Mouse (Mus musculus) monocyte, adult 2 months (primary cell): ENCODE results near the gene Tars2.

ENCODE experiments used
- DNase-seq, 2 experiments: peaks; one replicate each; pipeline ENCODE4 v3.0.0; 2022; ENCODE audit warnings: low spot score in 2 of 2, low read depth in 1 of 2

The Tars2 gene

DNA sequence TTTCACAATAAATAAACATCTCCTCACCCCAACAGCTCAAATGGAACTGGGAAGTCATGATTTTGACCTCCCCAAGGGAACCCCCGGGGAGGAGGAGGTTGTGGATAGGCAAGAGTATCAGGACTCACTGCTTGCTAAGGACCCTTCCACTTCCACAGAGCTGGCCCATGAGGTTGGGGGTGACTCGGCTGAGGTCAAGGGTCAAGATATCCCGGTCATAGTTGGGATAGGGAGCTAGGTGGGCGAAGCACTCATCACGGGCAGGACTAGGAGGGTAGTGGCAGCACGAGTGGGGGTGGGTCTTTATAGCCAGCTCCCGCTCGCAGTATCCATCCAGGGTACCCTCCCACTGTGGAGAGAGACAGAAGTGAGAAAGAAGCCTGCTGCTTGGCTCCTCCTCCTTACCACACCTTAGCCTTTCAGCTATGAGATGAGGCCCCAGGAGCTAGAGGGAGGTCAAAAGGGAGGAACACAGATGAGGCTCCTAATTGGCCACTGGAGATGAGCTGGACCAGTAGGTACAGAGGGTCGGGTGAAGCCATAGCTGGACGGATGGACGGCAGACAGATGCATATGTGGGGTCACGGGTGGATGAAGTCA is 24.8 kb downstream of the Tars2 start:
- no peak for DNase-seq

DNA sequence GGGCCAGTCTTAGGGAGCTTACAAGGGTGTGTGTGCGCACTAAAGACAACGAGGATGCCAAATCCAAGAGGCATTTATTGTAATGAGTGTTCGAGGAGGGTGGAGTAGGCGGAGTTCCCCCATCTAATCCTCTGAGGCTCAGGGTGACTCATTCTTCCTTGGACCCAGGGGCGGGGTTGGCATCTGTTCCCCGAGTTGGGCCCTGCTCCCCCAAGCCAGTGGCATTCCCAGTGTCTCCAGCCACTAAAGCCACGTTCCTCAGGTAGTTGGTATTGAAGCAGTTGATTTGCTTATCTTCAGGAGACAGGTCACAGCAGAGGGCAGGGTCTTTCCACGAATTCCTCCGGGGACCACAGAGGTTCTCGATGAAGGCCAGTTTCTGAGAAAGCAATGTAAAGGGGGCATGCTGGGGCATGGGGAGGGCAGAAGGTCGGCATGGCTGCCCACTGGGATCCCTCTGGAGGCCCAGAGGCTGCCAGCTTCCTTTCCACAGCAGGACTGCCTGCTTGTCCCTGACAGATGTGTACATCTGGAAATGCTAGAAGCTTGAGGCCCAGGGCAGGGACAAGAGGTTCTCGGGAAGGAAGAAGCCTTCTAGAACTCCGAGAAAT is 25.8 kb downstream of the Tars2 start:
- DNase-seq = no peak

DNA sequence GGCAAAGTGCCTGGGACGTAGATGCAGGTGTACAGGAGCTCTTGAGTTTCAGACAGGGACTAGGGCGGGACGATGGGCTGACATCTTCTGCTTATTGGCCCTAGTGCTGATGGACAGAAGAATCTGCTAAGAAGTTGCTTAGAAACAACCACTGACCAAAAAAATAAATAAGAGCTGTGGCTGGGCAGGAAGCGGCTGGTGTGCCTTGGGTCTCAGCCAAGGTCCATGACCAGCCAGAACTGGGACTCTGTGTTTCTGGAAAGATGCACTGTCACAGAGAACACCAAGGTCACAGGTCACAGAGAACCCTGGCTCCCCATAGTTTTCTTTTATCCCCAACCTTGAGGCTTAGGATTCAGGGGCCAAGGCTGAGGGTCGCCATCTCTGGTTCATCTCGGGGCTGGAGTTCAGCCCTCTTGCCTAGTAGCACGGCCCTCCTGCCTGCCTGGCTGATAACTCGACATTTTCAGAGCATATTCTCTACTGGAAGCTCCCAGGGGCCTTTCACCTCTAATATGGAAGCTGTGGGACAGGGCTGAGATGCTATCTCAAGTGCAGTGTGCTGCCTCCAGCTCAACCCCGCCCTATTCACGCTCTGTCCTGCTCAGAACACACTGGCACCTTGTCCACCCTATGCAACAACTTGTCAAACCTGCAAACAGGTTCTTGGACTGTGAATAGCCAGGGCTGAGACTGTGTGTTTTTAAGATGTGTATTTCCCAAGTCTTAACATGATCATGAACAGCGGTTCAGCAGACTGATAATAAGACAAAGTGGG is 27.1 kb downstream of the Tars2 start:
- no peak for DNase-seq

DNA sequence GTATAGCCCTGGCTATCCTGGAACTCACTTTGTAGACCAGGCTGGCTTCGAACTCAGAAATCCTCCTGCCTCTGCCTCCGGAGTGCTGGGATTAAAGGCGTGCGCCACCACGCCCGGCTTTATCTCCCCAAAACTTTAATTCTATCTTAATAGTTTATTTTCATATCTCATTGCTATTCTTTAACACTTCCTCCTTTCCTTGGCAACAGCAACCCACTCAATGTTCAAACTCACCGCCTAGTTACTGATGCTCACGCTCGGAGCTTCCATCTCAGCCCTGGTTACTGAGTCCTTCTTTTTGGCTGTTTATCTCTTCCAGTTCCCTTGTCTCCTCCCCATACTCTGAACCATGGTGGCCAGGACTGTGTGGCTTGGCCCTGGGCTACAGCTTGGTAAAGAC is 27.7 kb downstream of the Tars2 start:
- DNase-seq = no peak

- DNase-seq = no peak
These were observed 28.2 kb downstream of the Tars2 start for GRCm38 (mm10) chr3:95731802-95732201.

GRCm38 (mm10) chr3:95730431-95730830 is 29.6 kb downstream of the Tars2 start:
- DNase-seq = no peak

DNA sequence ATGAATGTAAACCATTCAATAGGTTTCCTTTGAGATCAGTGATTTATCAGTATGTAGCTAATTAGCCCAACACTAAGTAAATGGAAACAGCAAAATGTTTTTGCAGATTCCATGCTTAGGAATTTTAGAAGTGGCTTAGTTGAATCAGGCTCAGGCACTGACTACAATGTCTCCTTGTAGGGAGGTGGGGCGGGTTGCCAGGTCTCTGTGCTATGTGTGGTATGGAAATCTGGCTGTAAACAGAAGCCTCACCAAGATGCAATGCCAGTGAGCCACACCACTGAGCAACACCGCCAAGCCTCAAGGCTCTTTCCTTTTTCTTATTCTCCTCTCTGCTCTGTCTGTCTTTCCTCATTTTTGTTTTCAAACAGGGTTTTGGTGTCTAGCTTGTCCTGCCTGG is 31.1 kb downstream of the Tars2 start:
- DNase-seq = no peak

DNA sequence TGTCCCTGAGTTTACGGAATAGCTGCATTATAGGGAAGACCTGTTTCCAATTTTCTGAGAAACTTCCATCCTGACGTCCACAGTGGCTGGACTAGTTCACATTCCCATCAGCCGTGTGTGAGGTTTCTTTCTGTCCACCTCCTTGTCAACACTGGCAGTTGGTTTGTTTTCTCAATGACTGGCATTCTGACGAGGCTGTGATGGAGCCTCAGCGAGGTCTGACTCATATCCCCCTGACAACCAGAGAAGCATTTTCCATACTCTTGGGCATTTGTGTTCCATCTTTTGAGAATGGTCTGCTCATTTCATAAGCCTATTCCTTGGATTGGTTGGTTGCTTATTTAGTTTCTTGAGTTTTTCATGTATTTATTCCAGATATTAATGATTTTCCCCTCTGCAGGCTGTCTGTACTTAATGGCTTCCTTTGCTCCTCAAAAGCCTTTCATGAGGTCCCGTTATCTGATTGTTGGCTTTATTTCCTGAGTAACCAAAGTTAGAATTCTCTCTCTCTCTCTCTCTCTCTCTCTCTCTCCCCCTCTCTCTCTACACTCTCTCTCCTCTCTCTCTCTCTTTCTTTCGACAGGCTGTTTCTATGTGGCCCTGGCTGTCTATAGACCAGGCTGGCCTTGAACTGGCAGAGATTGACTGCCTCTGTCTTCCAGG is 33.2 kb downstream of the Tars2 start:
- DNase-seq = no peak

- DNase-seq = no peak
These were observed 34.1 kb downstream of the Tars2 start for GRCm38 (mm10) chr3:95725863-95726262.

GRCm38 (mm10) chr3:95722386-95722785 is 37.6 kb downstream of the Tars2 start:
- no peak for DNase-seq

GRCm38 (mm10) chr3:95718153-95718552 is 41.9 kb downstream of the Tars2 start:
- DNase-seq = no peak

DNA sequence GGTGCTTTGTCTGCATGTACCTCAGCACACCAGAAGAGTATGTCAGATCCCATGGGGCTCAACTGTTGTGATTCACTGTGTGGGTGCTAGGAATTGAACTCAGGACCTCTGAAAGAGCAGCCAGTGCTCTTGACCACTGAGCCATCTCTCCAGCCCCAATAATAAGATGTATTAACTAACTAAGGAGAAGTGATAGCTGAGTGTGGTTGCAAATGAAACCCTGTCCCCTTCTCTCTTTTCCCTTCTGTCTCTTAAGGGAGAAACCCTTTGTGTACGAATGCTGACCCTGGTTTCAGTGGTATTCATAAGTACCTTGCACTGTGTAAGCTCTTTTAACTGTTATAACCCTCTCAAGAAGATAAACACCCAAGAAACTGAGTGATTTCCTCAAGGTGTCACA is 43.9 kb downstream of the Tars2 start:
- no peak for DNase-seq

DNA sequence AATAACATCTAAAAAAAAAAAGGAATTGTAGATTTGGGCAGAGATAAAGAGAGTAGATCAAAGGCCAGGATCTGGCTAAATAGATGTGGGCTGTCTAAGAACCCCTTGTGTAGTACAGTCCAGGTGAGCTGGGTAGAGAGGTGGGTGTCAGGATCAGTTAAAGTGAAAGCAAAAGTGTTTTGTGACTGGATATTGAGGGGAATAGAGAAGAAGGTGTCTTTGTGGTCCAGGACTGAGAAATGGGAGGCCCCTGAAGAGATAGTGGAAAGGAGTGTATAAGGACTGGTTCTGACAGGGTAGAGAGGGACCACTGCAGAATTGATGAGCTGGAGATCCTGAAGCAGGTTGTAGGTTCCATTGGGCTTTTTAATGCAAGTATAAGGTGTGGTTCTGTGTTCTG is 50.0 kb downstream of the Tars2 start:
- no peak for DNase-seq

- no peak for DNase-seq
These were observed 51.0 kb downstream of the Tars2 start for GRCm38 (mm10) chr3:95709044-95709443.

DNA sequence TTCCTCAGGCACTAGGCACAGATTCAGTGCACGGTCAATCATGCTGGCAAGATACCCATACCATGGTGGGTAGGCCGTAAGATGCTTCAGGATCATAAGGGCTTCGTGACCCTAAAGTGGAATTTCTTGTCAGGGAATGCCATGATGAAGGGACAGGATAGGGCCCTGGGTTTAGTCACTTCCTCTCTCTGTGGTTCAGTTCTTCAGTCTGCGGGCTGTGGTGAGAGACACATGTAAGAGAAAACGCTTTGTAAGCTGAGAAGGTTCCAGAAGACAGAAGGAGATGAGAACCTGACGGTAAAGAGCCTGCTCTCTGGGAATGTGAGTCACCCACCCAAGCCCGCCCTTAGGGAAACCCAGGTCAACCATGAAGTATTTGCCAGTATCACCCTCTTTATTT is 52.5 kb downstream of the Tars2 start:
- DNase-seq = no peak

DNA sequence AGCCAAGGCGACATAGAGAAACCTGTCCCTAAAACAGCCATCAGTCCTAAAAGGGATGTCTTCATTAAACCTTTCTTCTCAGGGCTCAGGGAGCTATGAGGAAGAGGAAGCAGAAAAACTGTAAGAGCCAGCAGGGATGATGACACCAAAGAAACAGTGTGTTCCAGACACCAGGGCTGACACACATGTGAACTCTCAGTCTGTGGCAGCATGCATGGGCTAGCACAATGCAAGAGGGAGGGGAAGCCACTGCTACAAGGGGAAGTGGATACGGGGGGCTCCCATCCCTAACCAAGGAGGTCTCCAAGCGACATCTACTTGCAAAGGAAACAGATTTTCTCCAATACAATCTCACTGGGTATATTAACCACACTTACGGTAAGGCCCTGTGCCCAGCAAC is 53.7 kb downstream of the Tars2 start:
- DNase-seq = no peak

DNA sequence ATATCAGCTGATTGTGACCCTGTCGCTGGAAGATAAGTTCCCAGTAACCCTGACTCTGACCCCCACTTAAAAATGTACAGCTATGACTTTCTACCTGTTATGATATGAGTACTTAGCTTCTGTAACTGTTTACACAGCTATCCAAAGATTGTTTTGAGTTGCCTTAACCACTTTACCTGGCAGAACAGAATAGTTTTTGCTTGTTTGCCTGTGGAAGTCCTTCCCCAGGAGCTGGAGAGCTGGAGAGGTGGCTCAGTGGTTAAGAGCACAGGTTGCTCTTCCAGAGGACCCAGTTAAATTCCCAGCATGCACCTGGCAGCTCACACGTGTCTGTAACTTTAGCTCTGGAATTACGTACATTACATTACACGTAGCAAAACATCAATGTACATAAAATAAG is 55.4 kb downstream of the Tars2 start:
- no peak for DNase-seq

DNA sequence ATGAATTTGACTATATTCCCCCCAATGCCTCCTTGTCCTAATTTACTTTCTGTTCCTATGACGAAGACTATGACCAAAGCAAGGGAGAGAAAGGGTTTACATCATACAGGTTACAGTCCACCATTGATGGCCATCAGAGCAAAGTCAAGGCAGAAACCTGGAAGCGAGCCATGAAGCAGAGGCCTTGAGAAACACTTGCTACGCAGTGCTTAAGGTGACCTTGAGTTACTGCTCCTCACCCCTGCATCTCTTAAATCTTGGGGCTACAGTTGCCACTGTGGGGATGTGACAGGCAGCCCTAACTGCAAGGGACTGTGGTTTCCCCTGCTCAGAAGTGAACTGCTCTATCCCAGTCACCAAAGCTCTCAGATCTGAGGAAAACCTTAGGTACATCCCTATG is 56.7 kb downstream of the Tars2 start:
- no peak for DNase-seq

- DNase-seq = no peak
These were observed 58.0 kb downstream of the Tars2 start for GRCm38 (mm10) chr3:95701877-95702540.

DNA sequence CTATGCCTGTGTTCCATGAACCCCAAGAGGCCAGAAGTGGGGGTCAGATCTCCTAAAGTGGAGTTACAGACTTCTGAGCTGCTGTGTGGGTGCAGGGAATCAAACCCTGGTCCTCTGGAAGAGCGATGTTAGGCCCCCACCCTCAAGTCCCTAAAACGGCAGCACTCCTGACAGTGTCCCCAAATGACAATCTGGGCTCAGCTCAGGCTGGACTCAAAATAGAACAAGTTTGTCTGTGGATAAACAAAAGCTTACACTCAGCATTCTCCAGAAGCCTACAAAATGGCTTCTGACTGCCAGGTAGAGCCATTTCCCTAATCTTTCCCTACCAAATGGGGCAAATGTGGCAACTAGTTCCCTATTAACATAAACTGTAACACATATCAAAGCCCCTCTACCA is 58.9 kb downstream of the Tars2 start:
- DNase-seq = no peak

DNA sequence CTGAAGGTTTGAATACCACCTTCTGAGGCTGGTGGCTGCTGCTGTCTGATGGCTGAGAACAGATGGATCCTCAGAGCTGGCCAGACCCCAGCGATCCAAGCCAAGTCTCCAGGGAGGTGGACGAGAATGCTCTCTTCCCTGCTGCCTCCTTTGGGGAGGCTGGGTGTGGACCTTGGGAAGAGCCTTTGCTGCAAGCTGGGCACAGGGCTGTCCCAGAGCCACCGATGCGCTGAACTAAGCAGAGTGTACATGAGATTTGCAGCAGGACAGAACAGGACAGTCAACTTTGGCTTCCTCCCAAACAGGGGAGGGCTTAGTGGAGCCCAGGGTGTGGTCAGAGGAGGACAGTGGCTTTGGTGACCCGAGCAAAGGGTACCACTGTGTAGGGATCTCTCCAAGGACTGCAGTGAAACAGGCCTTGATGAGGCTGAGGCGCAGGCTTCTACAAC is 59.7 kb downstream of the Tars2 start:
- no peak for DNase-seq
